Mouse (Mus musculus) liver, adult 2 months (tissue): ENCODE measurements around the gene Tmem190.

ENCODE experiments used
- CTCF ChIP-seq: fragments of 200-500 bp; IDR thresholded peaks from 2 replicates; pipeline ENCODE4 v1.5.1; 2011; ENCODE audit warnings: low read depth, low read length, control low read depth
- POLR2A ChIP-seq: fragments of 200-500 bp; IDR thresholded peaks from 2 replicates; pipeline ENCODE4 v1.6.1; 2011; ENCODE audit warnings: low read length, control low read depth; ENCODE audit not compliant: insufficient read depth; ENCODE audit errors: extremely low read depth

DNA sequence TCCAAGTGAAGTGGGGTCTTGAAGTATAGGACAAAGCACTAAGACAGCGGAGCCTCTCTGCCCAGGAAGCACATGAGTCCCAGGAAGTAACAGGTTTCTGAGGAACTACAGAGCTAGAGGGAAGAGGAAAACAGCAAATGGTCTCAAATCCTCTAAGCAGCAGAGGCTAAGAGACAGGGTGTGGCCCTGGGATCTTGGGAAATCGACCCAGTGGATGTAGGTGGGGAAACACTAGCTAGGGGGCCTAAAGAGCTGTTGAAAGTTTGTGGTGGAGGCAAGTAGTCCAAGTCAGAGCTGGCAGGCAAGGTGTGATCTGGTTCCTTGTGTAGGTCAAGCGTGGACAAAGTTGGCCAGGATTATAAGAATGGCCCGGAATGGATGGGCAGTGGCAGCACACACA lies 34.4 kb upstream of the Tmem190 start:
- TF ChIP-seq POLR2A (no peak), CTCF (no peak)
